Mouse (Mus musculus): ENCODE results near the gene Ncor2.

DNA sequence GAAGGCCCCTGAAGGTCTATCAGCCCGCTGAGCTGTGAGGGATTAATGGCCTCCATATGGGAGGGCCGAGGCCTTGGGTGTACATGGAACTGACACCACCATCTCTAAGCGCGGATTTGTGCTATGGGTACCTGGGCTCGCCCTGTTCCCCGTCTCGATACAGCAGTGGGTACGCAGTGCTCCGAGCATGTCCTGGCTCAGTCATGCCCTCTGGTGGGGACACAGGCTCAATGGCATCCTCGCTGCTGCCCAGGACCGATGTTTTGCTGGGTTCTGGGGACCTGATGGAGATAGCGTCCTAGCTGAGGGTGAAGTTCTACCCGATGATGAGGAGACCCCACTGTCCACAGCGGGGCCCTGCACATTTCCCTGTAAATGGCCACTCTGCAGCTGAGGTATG lies 155.0 kb downstream of the Ncor2 start:
- TF ChIP-seq CTCF (IDR thresholded peaks at IDR 0.05; ENCODE audit: borderline replicate concordance, control insufficient read depth, extremely low read depth, insufficient read depth, low read length, poor library complexity) (no peak), POLR2A (IDR thresholded peaks at IDR 0.05; ENCODE audit: control insufficient read depth, extremely low read depth, insufficient read depth, low read length, poor library complexity) (no peak)

Measured in thymus, adult 2 months (tissue).